Mouse (Mus musculus): ENCODE measurements at regions not wholly inside any gene's neighbourhood (a gene's known extent, or its start where the extent isn't known, plus 50 kb on each side); places are given as distances from the start of the nearest gene placed in this dataset. TPM values are rescaled to one million over a fixed set of nuclear protein-coding genes. Genes with fewer than 3 reads are reported as not detected.

GRCm38 (mm10) chr10:24981763-24982162 lies 54.5 kb upstream of the Arg1 start:
- WGBS: 85% methylated on average over 3 of the region's 3 CpGs

More at GRCm38 (mm10) chr10:24981763-24982162, 54.5 kb upstream of the Arg1 start:
- no peaks in the 10 kb centered on the region for H3K27me3 ChIP-seq (replicated peaks; ENCODE audit: control insufficient read depth, insufficient read depth, low read length)
- H3K27ac ChIP-seq (ENCODE audit: low read depth, low read length): no peak overlapping the region
- no peaks in the 10 kb centered on the region for H3K9me3 ChIP-seq (ENCODE audit: control insufficient read depth)
- no peaks in the 10 kb centered on the region for H3K36me3 ChIP-seq (ENCODE audit: control insufficient read depth, insufficient read depth)
- no peak overlapping the region for H3K4me3 ChIP-seq (ENCODE audit: low read depth, low read length)
- no peak for ATAC-seq
- TF ChIP-seq CTCF (IDR thresholded peaks at IDR 0.05; ENCODE audit: low read depth): no peak
- no peak overlapping the region for H3K4me2 ChIP-seq (replicated peaks; ENCODE audit: low read depth)
- no peaks in the 10 kb centered on the region for H3K4me1 ChIP-seq (replicated peaks; ENCODE audit: control insufficient read depth, insufficient read depth, low read length)
- H3K9ac ChIP-seq (ENCODE audit: low read depth, low read length): no peak overlapping the region

Small RNA genes in the stretch of these regions (microRNA-seq; reads per million reads assigned to microRNA genes)
- not detected for gene Gm22566
